Mouse (Mus musculus) stomach, embryonic 15.5 days (tissue): ENCODE measurements around the gene Fkbp10. TPM values are rescaled to one million over a fixed set of nuclear protein-coding genes. Genes with fewer than 3 reads are reported as not detected.
A peak's percentile ranks its signal among the peaks of the same experiment; 100 is the strongest.

Experiments
- ATAC-seq: fragments of 200-750 bp; cut with Nextera tagmentation; 2 replicates; pipeline ENCODE4 v1.8.0; 2017; ENCODE audit warnings: low read depth, moderate number of reproducible peaks, moderate TSS enrichment; ENCODE audit not compliant: insufficient read depth, low FRiP score
- H3K27ac ChIP-seq: fragments of 300-500 bp; sonication (generic); 2 replicates; pipeline ENCODE4 v1.5.1; 2015; ENCODE audit warnings: mild to moderate bottlenecking, inconsistent platforms
- H3K27me3 ChIP-seq: fragments of 300-500 bp; sonication (generic); replicated peaks from 2 replicates; pipeline ENCODE4 v1.6.1; 2015; ENCODE audit warnings: inconsistent platforms
- H3K36me3 ChIP-seq: fragments of 300-500 bp; sonication (generic); 2 replicates; pipeline ENCODE4 v1.6.1; 2015; ENCODE audit warnings: inconsistent platforms
- H3K4me1 ChIP-seq: fragments of 300-500 bp; sonication (generic); 2 replicates; pipeline ENCODE4 v1.6.1; 2015; ENCODE audit warnings: inconsistent platforms
- H3K4me2 ChIP-seq: fragments of 300-500 bp; sonication (generic); 2 replicates; pipeline ENCODE4 v1.6.1; 2015; ENCODE audit warnings: mild to moderate bottlenecking, inconsistent platforms
- H3K4me3 ChIP-seq: fragments of 300-500 bp; sonication (generic); replicated peaks from 2 replicates; pipeline ENCODE4 v1.5.1; 2015; ENCODE audit warnings: inconsistent platforms
- H3K9ac ChIP-seq: fragments of 300-500 bp; sonication (generic); 2 replicates; pipeline ENCODE4 v1.6.1; 2015; ENCODE audit warnings: inconsistent platforms
- H3K9me3 ChIP-seq: fragments of 300-500 bp; sonication (generic); 2 replicates; pipeline ENCODE4 v1.6.1; 2016; ENCODE audit warnings: inconsistent platforms
- WGBS: fragments of 180-500 bp; shearing (Covaris S2); methylation state at CpG from one replicate; pipeline ENCODE4 v1.1.7; 2015; 5-methylcytosine and 5-hydroxymethylcytosine counted together
- polyA plus RNA-seq: library from polyadenylated mRNA; unstranded; fragments of >200 nt; fragmentation: Nextera tagmentation; extraction: Ambion mirVana; gene quantifications from 2 replicates; pipeline ENCODE4 v1.2.1, GENCODE M21; 2015

Fkbp10 gene
- polyA plus RNA-seq, 1 experiment from 2014 or later = 89.1 TPM

GRCm38 (mm10) chr11:100395861-100396631 is 19.5 kb upstream of the Fkbp10 start:
- Histone ChIP-seq H3K9me3 (no peaks in the 10 kb centered on the region), H3K27me3 (no peaks in the 10 kb centered on the region), H3K27ac (peak overlapping the region; percentile 97), H3K4me1 (peaks cover 72% of the 10 kb centered on the region), H3K9ac (peak overlapping the region; percentile 88; the same call in 1 of the 2 replicates), H3K4me2 (peak overlapping the region; percentile 77), H3K36me3 (no peaks in the 10 kb centered on the region), H3K4me3 (peak overlapping the region; percentile 89)
- WGBS = 23% methylated on average over 17 of the region's 17 CpGs
- no peak for ATAC-seq

- ATAC-seq = no peak; the same call in 1 of the 2 replicates
- WGBS = 2% methylated on average over 42 of the region's 42 CpGs
- Histone ChIP-seq H3K36me3 (no peaks in the 10 kb centered on the region), H3K4me1 (peaks cover 66% of the 10 kb centered on the region), H3K27ac (peak overlapping the region; percentile 97), H3K4me3 (peak overlapping the region; percentile 89), H3K4me2 (peak overlapping the region; percentile 77), H3K9me3 (no peaks in the 10 kb centered on the region), H3K9ac (peak overlapping the region; percentile 88), H3K27me3 (no peaks in the 10 kb centered on the region)
Measured at GRCm38 (mm10) chr11:100396886-100397599, 18.5 kb upstream of the Fkbp10 start.

GRCm38 (mm10) chr11:100397600-100398389 is 17.7 kb upstream of the Fkbp10 start, which contains the start of gene Jup:
Jup (minus strand) TSS chr11:100397763.
- peaks cover 71% of the 10 kb centered on the region for H3K4me1 ChIP-seq

GRCm38 (mm10) chr11:100398517-100398916 is 17.0 kb upstream of the Fkbp10 start:
- WGBS = 86% methylated on average over 7 of the region's 7 CpGs
- no peak overlapping the region for H3K9ac ChIP-seq
- peak overlapping the region; percentile 47; the same call in 1 of the 2 replicates for H3K4me2 ChIP-seq
- H3K36me3 ChIP-seq = no peaks in the 10 kb centered on the region
- no peak overlapping the region for H3K4me3 ChIP-seq
- peaks cover 72% of the 10 kb centered on the region for H3K4me1 ChIP-seq
- H3K27ac ChIP-seq = peak overlapping the region; percentile 78
- ATAC-seq = no peak
- H3K27me3 ChIP-seq = no peaks in the 10 kb centered on the region
- H3K9me3 ChIP-seq = no peaks in the 10 kb centered on the region

More at GRCm38 (mm10) chr11:100397600-100398389, 17.7 kb upstream of the Fkbp10 start, which contains the start of gene Jup:
- Histone ChIP-seq H3K9me3 (no peaks in the 10 kb centered on the region), H3K4me3 (peak within 1 kb of the TSS; percentile 89), H3K9ac (peak within 1 kb of the TSS; percentile 88), H3K36me3 (no peaks in the 10 kb centered on the region), H3K27ac (peak within 1 kb of the TSS; percentile 97), H3K4me2 (peak within 1 kb of the TSS; percentile 77), H3K27me3 (no peaks in the 10 kb centered on the region)
- WGBS = 1% methylated on average over 37 of the region's 37 CpGs
- peak; percentile 97 for ATAC-seq

GRCm38 (mm10) chr11:100399320-100399719 is 16.2 kb upstream of the Fkbp10 start:
- Histone ChIP-seq H3K27ac (peak overlapping the region; percentile 40; the same call in 1 of the 2 replicates), H3K9me3 (no peaks in the 10 kb centered on the region), H3K4me2 (no peak overlapping the region), H3K27me3 (no peaks in the 10 kb centered on the region), H3K36me3 (no peaks in the 10 kb centered on the region), H3K9ac (no peak overlapping the region), H3K4me3 (no peak overlapping the region), H3K4me1 (peaks cover 67% of the 10 kb centered on the region)
- ATAC-seq = no peak
- WGBS = 63% methylated on average over 9 of the region's 9 CpGs

- WGBS = 68% methylated on average over 12 of the region's 12 CpGs
- no peak for ATAC-seq
- H3K36me3 ChIP-seq = no peaks in the 10 kb centered on the region
- H3K4me2 ChIP-seq = no peak overlapping the region
- no peaks in the 10 kb centered on the region for H3K9me3 ChIP-seq
- H3K4me3 ChIP-seq = no peak overlapping the region
- peak overlapping the region; percentile 42; the same call in 1 of the 2 replicates for H3K27ac ChIP-seq
- no peaks in the 10 kb centered on the region for H3K27me3 ChIP-seq
- H3K4me1 ChIP-seq = peaks cover 61% of the 10 kb centered on the region
- H3K9ac ChIP-seq = no peak overlapping the region
Measured at GRCm38 (mm10) chr11:100399727-100400538, 15.6 kb upstream of the Fkbp10 start.

- no peaks in the 10 kb centered on the region for H3K36me3 ChIP-seq
- 73% methylated on average over 6 of the region's 6 CpGs for WGBS
- H3K9ac ChIP-seq = no peak overlapping the region
- no peak for ATAC-seq
- no peak overlapping the region for H3K4me2 ChIP-seq
- H3K4me3 ChIP-seq = no peak overlapping the region
- peaks cover 52% of the 10 kb centered on the region for H3K4me1 ChIP-seq
- no peaks in the 10 kb centered on the region for H3K9me3 ChIP-seq
- no peaks in the 10 kb centered on the region for H3K27me3 ChIP-seq
- no peak overlapping the region for H3K27ac ChIP-seq
Measured at GRCm38 (mm10) chr11:100400842-100401241, 14.7 kb upstream of the Fkbp10 start.

- Histone ChIP-seq H3K4me1 (peaks cover 41% of the 10 kb centered on the region), H3K4me3 (no peak overlapping the region), H3K9me3 (no peaks in the 10 kb centered on the region), H3K27ac (peak overlapping the region; percentile 84), H3K4me2 (peak overlapping the region; percentile 19), H3K36me3 (no peaks in the 10 kb centered on the region), H3K27me3 (no peaks in the 10 kb centered on the region), H3K9ac (no peak overlapping the region)
- 28% methylated on average over 6 of the region's 6 CpGs for WGBS
- ATAC-seq = no peak
Measured at GRCm38 (mm10) chr11:100402240-100402639, 13.3 kb upstream of the Fkbp10 start.

- no peaks in the 10 kb centered on the region for H3K9me3 ChIP-seq
- H3K9ac ChIP-seq = no peak overlapping the region
- H3K36me3 ChIP-seq = no peaks in the 10 kb centered on the region
- peak overlapping the region; percentile 19 for H3K4me2 ChIP-seq
- H3K4me3 ChIP-seq = no peak overlapping the region
- 44% methylated on average over 2 of the region's 2 CpGs for WGBS
- peak; percentile 70 for ATAC-seq
- H3K27ac ChIP-seq = peak overlapping the region; percentile 84
- H3K27me3 ChIP-seq = no peaks in the 10 kb centered on the region
- peaks cover 40% of the 10 kb centered on the region for H3K4me1 ChIP-seq
Measured at GRCm38 (mm10) chr11:100402682-100403081, 12.8 kb upstream of the Fkbp10 start.

- no peak for ATAC-seq
Measured at GRCm38 (mm10) chr11:100403445-100404134, 11.9 kb upstream of the Fkbp10 start.

More at GRCm38 (mm10) chr11:100403445-100404134, 11.9 kb upstream of the Fkbp10 start:
- Histone ChIP-seq H3K27ac (peak overlapping the region; percentile 84), H3K36me3 (no peaks in the 10 kb centered on the region), H3K4me1 (peaks cover 33% of the 10 kb centered on the region), H3K9me3 (no peaks in the 10 kb centered on the region), H3K27me3 (no peaks in the 10 kb centered on the region), H3K4me2 (no peak overlapping the region), H3K9ac (no peak overlapping the region), H3K4me3 (no peak overlapping the region)
- 33% methylated on average over 10 of the region's 10 CpGs for WGBS
